Mouse (Mus musculus) limb, embryonic 11.5 days (tissue): ENCODE measurements around the gene Sp3. TPM values are rescaled to one million over a fixed set of nuclear protein-coding genes. Genes with fewer than 3 reads are reported as not detected.
"Not testable (repeated sequence)": the region's sequence is repeated elsewhere in the genome, so short reads cannot be mapped to it uniquely, and the experiment has no call there.

ENCODE experiments used
- ATAC-seq: fragments of 200-750 bp; cut with Nextera tagmentation; 2 replicates; pipeline ENCODE4 v1.8.0; 2017; ENCODE audit warnings: low read depth; ENCODE audit not compliant: insufficient number of reproducible peaks, low FRiP score, low TSS enrichment
- DNase-seq: peaks from one replicate; pipeline ENCODE4 v3.0.0-alpha.2; 2015; ENCODE audit warnings: low spot score
- H3K27ac ChIP-seq: fragments of 300-500 bp; sonication (generic); replicated peaks from 2 replicates; pipeline ENCODE4 v1.5.1; 2014; ENCODE audit warnings: low read depth, mild to moderate bottlenecking, low read length
- H3K27me3 ChIP-seq: fragments of 300-500 bp; sonication (generic); 2 replicates; pipeline ENCODE4 v1.6.1; 2014; ENCODE audit warnings: mild to moderate bottlenecking, low read length, mixed read lengths; ENCODE audit not compliant: control insufficient read depth, insufficient read depth
- H3K36me3 ChIP-seq: fragments of 300-500 bp; sonication (generic); 2 replicates; pipeline ENCODE4 v1.6.1; 2014; ENCODE audit warnings: mild to moderate bottlenecking, low read length, moderate library complexity, mixed read lengths; ENCODE audit not compliant: control insufficient read depth, insufficient read depth
- H3K4me1 ChIP-seq: fragments of 300-500 bp; sonication (generic); 2 replicates; pipeline ENCODE4 v1.6.1; 2014; ENCODE audit warnings: low read length, mixed read lengths; ENCODE audit not compliant: control insufficient read depth, insufficient read depth
- H3K4me2 ChIP-seq: fragments of 300-500 bp; sonication (generic); 2 replicates; pipeline ENCODE4 v1.6.1; 2014; ENCODE audit warnings: low read depth, mild to moderate bottlenecking, moderate library complexity; ENCODE audit not compliant: severe bottlenecking
- H3K4me3 ChIP-seq: fragments of 300-500 bp; sonication (generic); 2 replicates; pipeline ENCODE4 v1.5.1; 2014; ENCODE audit warnings: low read depth, low read length
- H3K9ac ChIP-seq: fragments of 300-500 bp; sonication (generic); 2 replicates; pipeline ENCODE4 v1.6.1; 2014; ENCODE audit warnings: mild to moderate bottlenecking, low read length
- H3K9me3 ChIP-seq: fragments of 300-500 bp; sonication (generic); 2 replicates; pipeline ENCODE4 v1.6.1; 2016; ENCODE audit warnings: low read length; ENCODE audit not compliant: control insufficient read depth
- WGBS: fragments of 180-500 bp; shearing (Covaris S2); extraction: QIAGEN DNeasy Blood & Tissue Kit; methylation state at CpG from one replicate; pipeline ENCODE4 v1.1.7; 2014; 5-methylcytosine and 5-hydroxymethylcytosine counted together
- microRNA-seq: library from miRNA; unstranded; fragments of <30 nt; microRNA quantifications from one replicate; pipeline ENCODE4, GENCODE M21; 2016
- polyA plus RNA-seq: library from polyadenylated mRNA; unstranded; fragments of >200 nt; fragmentation: Nextera tagmentation; extraction: Ambion mirVana; gene quantifications from 2 replicates; pipeline ENCODE4 v1.2.1, GENCODE M21; 2014

Sp3 gene
- polyA plus RNA-seq, 1 experiment from 2014 or later: 71.6 TPM

DNA sequence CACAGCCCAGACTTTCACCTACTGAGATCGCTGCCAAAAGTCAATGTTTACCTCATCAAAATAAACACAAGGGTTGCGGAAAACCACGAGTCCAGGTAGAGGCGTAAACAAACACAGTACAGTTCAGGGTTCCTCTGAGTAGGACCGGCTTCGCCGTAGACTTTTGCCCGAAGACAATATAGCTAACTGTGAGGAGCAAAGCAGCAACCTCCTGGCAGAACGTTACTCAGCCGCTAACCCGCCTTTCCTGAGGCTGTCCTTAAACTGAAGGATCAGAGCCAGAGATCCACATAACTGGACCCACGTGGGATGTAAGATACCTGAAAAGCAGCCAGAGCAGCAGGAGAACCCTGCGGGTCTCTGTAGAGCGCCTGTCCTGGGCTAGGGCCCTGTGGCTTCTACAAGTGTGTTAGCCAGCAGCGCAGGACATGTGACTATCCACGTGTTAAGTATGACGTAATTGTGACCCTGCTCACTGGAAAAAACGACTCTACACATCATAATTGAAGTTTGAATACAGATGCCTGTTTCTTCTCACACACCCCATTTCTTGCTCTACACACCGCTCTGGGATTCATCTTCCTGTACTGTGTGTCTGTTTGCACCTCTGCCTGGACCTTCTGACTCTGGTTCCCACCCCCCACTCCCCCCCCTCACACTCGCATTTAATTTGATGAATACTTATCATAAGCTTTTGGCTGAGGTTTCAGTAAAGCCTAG, 71.9 kb downstream of the Sp3 start:
- DNase-seq: no peak
- Histone ChIP-seq H3K9ac (no peak overlapping the region), H3K36me3 (no peaks in the 10 kb centered on the region), H3K9me3 (no peaks in the 10 kb centered on the region), H3K4me1 (peaks cover 11% of the 10 kb centered on the region), H3K27me3 (no peaks in the 10 kb centered on the region), H3K4me3 (no peak overlapping the region), H3K4me2 (no peak overlapping the region), H3K27ac (no peak overlapping the region)
- ATAC-seq: no peak
- WGBS: 83% methylated on average over 20 of the region's 20 CpGs

DNA sequence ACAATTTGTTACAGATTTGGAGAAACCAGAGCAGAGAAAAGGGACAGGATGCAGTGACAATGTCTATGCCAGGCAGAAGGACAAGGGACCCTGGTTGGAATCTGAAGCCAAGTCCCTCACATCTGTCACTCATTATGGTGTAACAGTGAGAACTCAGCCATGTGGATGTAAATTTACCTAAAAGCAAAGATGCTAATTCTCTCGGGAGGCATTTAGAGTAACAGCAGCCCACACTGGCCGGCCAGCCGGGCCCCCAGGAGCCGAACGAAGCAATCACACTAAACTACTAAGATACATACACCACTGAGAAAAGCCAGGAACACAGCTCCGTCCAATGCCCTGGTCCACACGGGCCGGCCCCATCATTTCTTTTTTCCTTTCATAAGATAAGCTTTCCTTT, 73.5 kb downstream of the Sp3 start:
- no peaks in the 10 kb centered on the region for H3K27me3 ChIP-seq
- no peaks in the 10 kb centered on the region for H3K9me3 ChIP-seq
- H3K4me1 ChIP-seq: peaks cover 11% of the 10 kb centered on the region
- no peaks in the 10 kb centered on the region for H3K36me3 ChIP-seq
- ATAC-seq: no peak
- peak overlapping the region; percentile 17; the same call in 1 of the 2 replicates for H3K9ac ChIP-seq
- no peak overlapping the region; the same call in 1 of the 2 replicates for H3K27ac ChIP-seq
- 21% methylated on average over 8 of the region's 8 CpGs for WGBS
- no peak overlapping the region for H3K4me3 ChIP-seq
- no peak overlapping the region for H3K4me2 ChIP-seq
- DNase-seq: peak; percentile 53

DNA sequence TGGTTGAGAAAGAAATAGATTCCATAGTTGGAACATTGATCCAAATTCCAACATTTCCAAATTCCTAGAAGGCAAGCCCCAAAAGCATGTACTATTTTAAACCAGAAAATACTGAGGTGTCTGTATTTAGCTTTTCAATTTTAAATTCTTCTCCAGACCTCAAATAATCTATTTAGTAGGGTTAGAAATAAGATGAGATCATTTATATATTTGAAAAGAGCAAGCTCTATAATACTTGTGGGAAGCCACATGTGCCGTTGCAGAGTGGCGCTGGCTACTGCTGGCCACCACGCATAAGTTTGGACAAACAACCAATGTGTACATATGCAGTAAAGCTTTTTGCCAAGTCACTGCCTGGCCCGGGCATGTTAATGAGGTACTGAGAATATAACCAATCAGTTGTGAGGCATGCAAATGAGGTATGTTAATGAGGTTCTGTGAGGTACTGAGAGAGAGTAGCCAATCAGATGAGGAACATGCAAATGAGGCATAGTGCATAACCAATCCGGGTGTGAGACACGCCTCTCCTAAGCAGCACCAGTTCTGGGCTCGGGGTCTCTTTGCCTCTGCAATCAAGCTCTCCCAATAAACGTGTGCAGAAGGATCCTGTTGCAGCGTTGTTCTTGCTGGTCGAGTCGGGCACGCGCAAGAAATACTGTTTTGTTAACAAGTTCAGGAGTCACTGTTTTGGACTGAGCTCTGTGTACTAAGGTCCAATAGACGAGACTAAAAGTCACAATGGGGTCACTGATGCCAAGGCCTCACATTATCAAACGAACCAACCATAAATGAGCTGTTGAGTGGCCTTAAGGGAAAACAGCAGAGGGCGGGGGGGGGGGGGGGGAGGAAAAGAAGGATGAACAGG, 77.2 kb downstream of the Sp3 start:
- not testable (repeated sequence) for H3K9me3 ChIP-seq, H3K4me3 ChIP-seq, DNase-seq, H3K27me3 ChIP-seq, H3K9ac ChIP-seq, H3K4me2 ChIP-seq, H3K4me1 ChIP-seq, H3K36me3 ChIP-seq, ATAC-seq, H3K27ac ChIP-seq
- 87% methylated on average over 16 of the region's 16 CpGs for WGBS

DNA sequence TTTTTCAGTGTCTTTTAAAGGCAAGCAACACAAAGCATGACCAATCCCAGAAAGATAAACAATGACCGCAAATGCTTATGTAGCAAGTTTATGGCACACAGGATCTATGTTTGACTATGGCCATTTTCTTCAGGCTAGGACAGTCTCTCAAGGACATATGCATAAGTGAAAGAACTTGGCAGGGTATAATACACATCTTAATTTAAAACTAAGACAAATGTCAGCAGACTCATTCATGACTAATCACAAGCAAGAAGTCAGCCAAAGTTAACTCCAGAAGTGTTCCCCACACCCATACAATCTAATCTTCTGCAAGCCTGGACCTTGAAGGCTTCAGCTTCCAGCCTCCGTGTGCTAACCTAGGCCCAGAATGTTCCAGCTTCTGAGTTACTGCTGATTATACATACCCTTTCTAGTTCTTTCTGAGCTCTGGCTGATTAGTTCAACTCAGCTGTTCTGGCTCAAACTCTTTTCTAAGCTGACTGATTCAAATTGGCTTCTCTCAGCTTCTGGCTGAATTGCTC, 81.4 kb downstream of the Sp3 start:
- Histone ChIP-seq H3K36me3 (no peaks in the 10 kb centered on the region), H3K4me2 (no peak overlapping the region), H3K9ac (no peak overlapping the region), H3K27ac (no peak overlapping the region), H3K27me3 (no peaks in the 10 kb centered on the region), H3K4me3 (no peak overlapping the region), H3K9me3 (no peaks in the 10 kb centered on the region), H3K4me1 (no peaks in the 10 kb centered on the region)
- ATAC-seq (no peak), DNase-seq (no peak)
- 97% methylated on average over 2 of the region's 2 CpGs for WGBS

DNA sequence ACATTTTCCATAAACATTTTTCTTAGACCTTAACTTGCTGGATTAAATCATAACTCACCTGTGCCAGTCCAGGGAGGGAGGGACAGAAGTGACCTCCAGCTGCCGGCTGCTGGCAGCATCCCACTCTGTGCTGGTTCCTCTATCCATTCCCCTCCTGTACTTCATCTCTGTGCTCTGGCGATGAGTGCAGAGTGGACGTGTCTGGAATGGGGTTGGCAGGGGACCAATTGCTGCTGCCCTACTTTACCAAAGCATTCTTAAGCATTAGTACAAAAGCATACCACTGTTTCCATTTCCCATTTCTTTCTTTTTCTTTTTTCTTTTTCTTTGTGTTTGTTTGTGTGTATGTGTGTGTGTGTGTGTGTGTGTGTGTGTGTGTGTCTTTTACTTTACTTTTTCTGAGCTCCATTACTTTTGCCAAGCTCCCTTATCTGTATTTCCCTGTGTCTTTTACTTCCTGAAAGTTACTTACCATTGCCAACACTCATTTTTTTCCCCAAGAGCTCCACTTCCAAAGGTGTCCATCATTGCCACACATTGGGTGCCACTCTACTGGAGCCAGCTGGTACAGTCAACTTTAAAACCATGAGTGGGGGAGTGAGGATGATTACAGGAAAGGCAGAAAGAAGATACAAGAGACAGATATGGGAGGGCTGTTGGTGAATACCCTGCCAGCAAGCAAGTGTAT, 82.0 kb downstream of the Sp3 start:
- Histone ChIP-seq H3K27ac (no peak overlapping the region), H3K4me3 (no peak overlapping the region), H3K4me2 (no peak overlapping the region), H3K9ac (no peak overlapping the region), H3K4me1 (no peaks in the 10 kb centered on the region), H3K36me3 (no peaks in the 10 kb centered on the region), H3K9me3 (no peaks in the 10 kb centered on the region), H3K27me3 (no peaks in the 10 kb centered on the region)
- no peak for DNase-seq
- ATAC-seq: no peak
- WGBS: 88% methylated on average over 3 of the region's 3 CpGs

DNA sequence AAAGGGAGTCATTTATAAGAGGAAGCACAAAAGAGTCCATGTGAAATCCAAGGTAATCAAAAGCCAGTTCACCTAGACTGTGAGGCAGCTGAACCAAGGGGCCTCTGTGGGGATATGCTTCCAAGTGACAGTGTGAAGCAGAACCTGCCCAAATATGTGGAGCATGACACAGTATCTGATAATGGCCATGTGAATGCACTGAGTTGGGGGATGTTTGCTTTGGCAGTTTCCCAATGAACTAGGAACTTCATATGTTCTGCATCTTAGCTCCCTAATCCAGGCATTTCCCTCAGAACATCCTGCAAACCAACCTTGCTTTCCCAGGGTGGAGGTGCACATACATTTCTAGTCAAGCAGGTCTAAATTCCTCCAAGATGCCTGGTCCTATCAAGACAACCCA, 90.4 kb downstream of the Sp3 start:
- no peak overlapping the region for H3K9ac ChIP-seq
- H3K4me2 ChIP-seq: no peak overlapping the region
- no peaks in the 10 kb centered on the region for H3K27me3 ChIP-seq
- no peak overlapping the region for H3K27ac ChIP-seq
- H3K4me3 ChIP-seq: no peak overlapping the region
- H3K4me1 ChIP-seq: no peaks in the 10 kb centered on the region
- H3K36me3 ChIP-seq: no peaks in the 10 kb centered on the region
- no peaks in the 10 kb centered on the region for H3K9me3 ChIP-seq
- no peak for DNase-seq
- ATAC-seq: no peak

Small RNAs within 50 kb of the gene (microRNA-seq; reads per million reads assigned to microRNA genes)
- not detected for gene Gm25960

Other genes with a start within 250 kb of the Sp3 start
- gene Gm11084, start 6.3 kb upstream of the Sp3 start, polyA plus RNA-seq: not detected in 2 replicates
- gene Ola1, start 238.5 kb upstream of the Sp3 start, polyA plus RNA-seq: 117 and 119 TPM in 2 replicates